Mouse (Mus musculus) liver, adult 2 months (tissue): ENCODE results near the gene Fam241b.

Experiments
- CTCF ChIP-seq: fragments of 200-500 bp; IDR thresholded peaks from 2 replicates; pipeline ENCODE4 v1.5.1; 2011; ENCODE audit warnings: low read depth, low read length, control low read depth
- POLR2A ChIP-seq: fragments of 200-500 bp; IDR thresholded peaks from 2 replicates; pipeline ENCODE4 v1.6.1; 2011; ENCODE audit warnings: low read length, control low read depth; ENCODE audit not compliant: insufficient read depth; ENCODE audit errors: extremely low read depth

DNA sequence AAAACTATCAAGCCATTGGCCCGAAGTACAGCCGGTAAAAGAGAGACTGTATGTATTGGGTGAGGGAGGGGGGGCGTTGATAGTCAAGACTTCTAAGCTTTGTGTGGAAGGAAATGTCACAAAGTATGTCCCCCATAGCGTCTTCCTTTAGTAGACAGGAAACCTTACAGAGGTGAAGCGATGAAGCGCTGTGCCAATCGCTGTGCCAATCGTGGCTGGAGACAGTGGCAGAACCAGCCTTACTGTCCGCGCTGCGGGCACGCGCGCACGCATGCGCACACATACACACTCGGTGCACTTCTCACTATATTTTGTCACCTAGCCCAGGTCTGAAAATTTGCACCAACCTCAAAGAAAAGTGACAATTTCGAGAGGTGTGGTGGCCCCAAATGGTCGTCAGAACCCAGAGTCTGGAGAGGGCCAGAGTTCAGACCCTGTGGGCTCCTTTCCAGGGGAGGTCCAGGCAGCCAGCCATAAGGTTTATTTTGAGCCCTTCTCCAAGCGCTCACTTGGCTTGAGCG lies 15.9 kb downstream of the Fam241b start:
- TF ChIP-seq CTCF: no peak
- TF ChIP-seq POLR2A: no peak
